Mouse (Mus musculus): Measurements from ENCODE around the gene Tcf21. TPM values are rescaled to one million over a fixed set of nuclear protein-coding genes. Genes with fewer than 3 reads are reported as not detected.

The Tcf21 gene
- polyA plus RNA-seq, 1 experiment from 2014 or later: not detected

DNA sequence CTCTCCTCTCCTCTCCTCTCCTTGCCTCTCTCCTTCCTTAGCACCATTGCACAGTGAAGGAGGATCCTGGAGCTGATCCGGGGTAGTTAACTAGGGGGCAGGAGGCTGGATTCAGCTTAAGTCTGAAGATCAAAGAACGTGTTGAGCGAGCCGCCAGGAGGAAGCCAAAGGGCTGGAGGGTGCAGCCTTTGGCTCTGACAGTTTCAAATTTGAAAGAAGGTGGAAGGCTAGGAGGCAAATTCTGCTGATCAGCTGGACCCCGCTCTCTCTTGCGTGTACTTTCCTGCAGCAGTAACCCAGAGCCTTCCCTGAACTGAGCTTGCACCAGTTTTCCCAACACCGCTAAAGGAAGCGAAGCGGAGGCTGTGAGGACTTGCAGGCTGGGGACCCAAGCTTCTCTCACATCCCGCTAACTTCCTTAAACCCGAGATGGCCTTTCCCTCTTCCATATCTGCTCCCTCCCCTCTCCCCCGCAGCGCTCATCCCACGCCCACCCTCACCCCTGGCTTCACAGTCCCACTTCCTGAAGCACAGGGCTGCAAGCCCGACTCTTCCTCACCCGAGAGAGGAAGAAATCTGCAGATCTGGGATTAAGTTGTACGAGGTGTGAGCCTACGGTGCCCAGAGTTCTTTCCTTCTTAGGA lies 6.5 kb downstream of the Tcf21 start:
- peak; percentile 46 for DNase-seq (ENCODE audit: extremely low spot score, low spot score)
- peaks cover 92% of the 10 kb centered on the region for H3K27me3 ChIP-seq (ENCODE audit: poor library complexity, severe bottlenecking)
- H3K4me3 ChIP-seq: peak overlapping the region; percentile 33
- peaks cover 24% of the 10 kb centered on the region for H3K4me1 ChIP-seq
- under 1% methylated on average over 18 of the region's 18 CpGs for WGBS
- H3K9me3 ChIP-seq: no peaks in the 10 kb centered on the region
- H3K27ac ChIP-seq: no peak overlapping the region
- H3K36me3 ChIP-seq (replicated peaks): no peaks in the 10 kb centered on the region

DNA sequence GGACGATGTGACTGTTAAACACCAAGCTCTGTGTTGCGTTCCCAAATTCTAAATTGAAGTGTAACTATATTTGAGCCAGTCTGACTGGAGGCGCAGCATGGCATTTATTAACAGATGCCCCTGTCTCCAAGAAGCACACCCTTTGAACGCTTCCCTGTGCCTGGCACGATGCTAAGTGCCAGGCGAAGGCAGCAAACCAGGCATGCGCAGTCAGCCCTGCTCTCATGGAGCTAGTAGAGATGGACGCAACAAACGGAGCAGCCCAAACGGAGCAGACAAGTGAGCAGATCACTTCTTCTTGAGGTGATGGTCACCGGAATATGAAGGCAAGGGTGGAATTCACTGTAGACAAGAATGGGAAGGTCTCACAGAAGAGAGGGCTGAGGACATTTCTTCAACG lies 8.1 kb downstream of the Tcf21 start:
- Histone ChIP-seq H3K27me3 (ENCODE audit: poor library complexity, severe bottlenecking) (peaks cover 79% of the 10 kb centered on the region), H3K36me3 (replicated peaks) (no peaks in the 10 kb centered on the region), H3K9me3 (no peaks in the 10 kb centered on the region), H3K27ac (no peak overlapping the region), H3K4me3 (no peak overlapping the region), H3K4me1 (peaks cover 24% of the 10 kb centered on the region)
- no peak for DNase-seq (ENCODE audit: extremely low spot score, low spot score)
- WGBS: 15% methylated on average over 12 of the region's 12 CpGs

DNA sequence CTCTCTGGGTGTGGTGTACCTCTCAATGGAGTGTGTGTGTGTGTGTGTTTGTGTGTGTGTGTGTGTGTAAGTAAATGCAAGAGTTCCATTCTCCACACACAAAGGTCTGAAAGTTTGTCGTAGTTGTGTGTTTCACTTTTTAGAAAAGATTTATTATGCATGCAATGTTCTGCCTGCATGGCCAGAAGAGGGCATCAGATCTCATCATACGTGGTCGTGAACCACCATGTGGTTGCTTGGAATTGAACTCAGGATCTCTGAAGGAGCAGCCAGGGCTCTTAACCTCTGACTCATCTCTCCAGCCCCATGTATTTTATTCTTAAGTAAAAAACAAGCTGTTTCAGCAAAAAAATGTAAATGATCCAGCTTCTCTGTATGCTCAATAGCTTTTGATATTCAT lies 37.3 kb downstream of the Tcf21 start:
- H3K4me1 ChIP-seq: no peaks in the 10 kb centered on the region
- no peak overlapping the region for H3K27ac ChIP-seq
- no peaks in the 10 kb centered on the region for H3K9me3 ChIP-seq
- no peak for DNase-seq (ENCODE audit: extremely low spot score, low spot score)
- H3K27me3 ChIP-seq (ENCODE audit: poor library complexity, severe bottlenecking): no peaks in the 10 kb centered on the region
- WGBS: 60% methylated on average over 3 of the region's 3 CpGs
- H3K4me3 ChIP-seq: no peak overlapping the region
- H3K36me3 ChIP-seq (replicated peaks): no peaks in the 10 kb centered on the region

DNA sequence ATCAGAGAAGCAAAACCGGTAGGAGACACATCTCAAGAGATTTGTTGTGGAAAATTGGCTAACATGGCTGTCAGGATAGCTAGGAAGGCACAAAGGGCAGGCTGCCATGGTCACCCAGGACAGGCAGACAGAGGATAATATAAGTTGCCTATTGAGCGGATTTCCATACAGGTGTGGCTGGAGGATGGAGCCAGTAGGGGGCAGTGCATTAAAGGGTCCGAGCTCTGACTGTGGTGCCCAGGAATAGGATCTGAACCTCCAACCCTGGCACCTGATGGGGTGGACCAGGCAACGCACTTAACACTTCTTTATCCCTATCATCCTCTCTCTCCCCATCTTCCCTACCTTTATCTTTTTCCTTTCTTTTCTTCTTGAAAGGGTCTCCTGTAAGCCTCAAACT lies 38.5 kb downstream of the Tcf21 start:
- no peaks in the 10 kb centered on the region for H3K27me3 ChIP-seq (ENCODE audit: poor library complexity, severe bottlenecking)
- WGBS: 36% methylated on average over 4 of the region's 4 CpGs
- H3K9me3 ChIP-seq: no peaks in the 10 kb centered on the region
- H3K4me1 ChIP-seq: no peaks in the 10 kb centered on the region
- no peak for DNase-seq (ENCODE audit: extremely low spot score, low spot score)
- no peak overlapping the region for H3K4me3 ChIP-seq
- H3K27ac ChIP-seq: no peak overlapping the region
- H3K36me3 ChIP-seq (replicated peaks): no peaks in the 10 kb centered on the region

DNA sequence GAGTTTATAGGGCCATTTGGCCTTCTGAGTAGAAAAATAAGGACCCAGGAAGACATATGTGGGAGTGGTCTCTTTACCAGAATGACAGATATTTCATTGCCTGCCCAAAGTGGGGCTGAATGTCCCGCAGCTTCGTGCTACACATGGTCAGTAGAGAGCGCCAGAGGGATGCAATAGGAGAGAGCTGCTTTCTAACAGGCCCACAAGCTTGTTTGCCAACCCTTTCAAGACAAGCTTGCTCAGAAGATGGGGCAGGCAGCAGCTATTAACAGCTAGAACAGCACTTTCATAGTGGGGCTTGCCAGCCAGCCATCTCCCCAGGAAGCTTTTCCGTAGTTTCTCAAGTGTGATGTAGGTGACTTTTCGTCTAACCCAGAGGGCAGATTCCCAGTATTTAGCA lies 42.0 kb downstream of the Tcf21 start:
- 19% methylated on average over 5 of the region's 5 CpGs for WGBS
- no peak overlapping the region for H3K27ac ChIP-seq

DNA sequence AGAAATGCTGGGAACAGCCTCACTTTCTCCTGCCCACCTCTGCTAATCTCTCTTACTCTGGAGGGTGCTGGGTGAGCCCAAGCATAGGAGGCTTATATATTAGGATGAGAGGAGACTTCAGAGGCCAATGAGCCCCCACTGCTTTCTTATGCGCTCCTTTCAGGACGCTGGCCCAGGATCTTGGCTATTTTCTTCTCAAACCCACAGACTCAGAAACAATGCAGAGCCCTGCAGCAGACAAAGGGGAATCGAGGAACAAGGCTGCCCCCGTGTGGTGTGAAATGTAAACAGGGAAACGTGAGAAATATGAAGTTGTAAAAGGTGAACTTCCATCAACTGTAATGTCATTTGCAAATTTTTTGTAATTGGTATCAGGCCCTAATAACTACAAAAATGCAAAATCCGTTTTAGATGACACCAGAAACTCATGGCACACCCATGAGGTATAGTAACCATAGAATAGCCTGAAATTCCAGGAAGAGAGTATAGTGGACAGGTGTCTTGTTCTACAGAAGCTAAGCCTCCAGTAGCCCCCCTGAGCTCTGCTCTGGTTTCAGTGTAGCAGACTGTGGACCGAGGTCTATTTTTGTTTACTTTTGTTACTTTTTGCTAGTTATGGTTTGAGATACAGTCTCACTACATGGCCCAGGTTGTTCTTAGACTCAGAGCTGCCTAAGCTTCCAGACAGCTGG lies 43.8 kb downstream of the Tcf21 start:
- H3K27ac ChIP-seq: peak overlapping the region; percentile 63; the same call in 1 of the 2 replicates
- 17% methylated on average over 7 of the region's 7 CpGs for WGBS

More for the DNA sequence above, 42.0 kb downstream of the Tcf21 start:
- no peak for DNase-seq (ENCODE audit: extremely low spot score, low spot score)
- H3K27me3 ChIP-seq (ENCODE audit: poor library complexity, severe bottlenecking): no peaks in the 10 kb centered on the region
- H3K9me3 ChIP-seq: no peaks in the 10 kb centered on the region
- H3K4me3 ChIP-seq: no peak overlapping the region
- no peaks in the 10 kb centered on the region for H3K36me3 ChIP-seq (replicated peaks)
- 0 out of 2 replicates have a peak, but pooled peaks cover 3% of the 10 kb centered on the region for H3K4me1 ChIP-seq

DNA sequence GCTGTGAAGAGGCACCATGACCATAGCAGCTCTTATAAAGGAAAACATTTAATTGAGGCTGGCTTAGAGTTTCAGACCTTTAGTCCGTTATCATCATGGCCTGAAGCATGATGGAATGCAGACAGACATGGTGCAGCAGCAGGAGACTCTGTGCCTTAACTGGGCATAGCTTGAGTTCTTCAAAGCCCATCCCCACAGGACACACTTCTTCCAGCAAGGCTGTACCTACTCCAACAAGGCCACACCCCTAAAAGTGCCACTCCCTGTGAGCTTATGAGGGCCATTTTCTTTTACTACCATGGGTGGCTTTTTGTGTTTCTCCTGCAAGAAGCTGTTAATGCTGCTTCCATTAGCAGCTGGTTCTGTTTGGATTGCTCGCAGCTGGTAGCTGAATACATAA lies 44.5 kb downstream of the Tcf21 start:
- Histone ChIP-seq H3K9me3 (no peaks in the 10 kb centered on the region), H3K4me3 (no peak overlapping the region), H3K4me1 (0 out of 2 replicates have a peak, but pooled peaks cover 3% of the 10 kb centered on the region), H3K27ac (no peak overlapping the region), H3K27me3 (ENCODE audit: poor library complexity, severe bottlenecking) (no peaks in the 10 kb centered on the region), H3K36me3 (replicated peaks) (no peaks in the 10 kb centered on the region)
- DNase-seq (ENCODE audit: extremely low spot score, low spot score): no peak
- WGBS: 86% methylated on average over 2 of the region's 2 CpGs

More for the DNA sequence above, 43.8 kb downstream of the Tcf21 start:
- Histone ChIP-seq H3K27me3 (ENCODE audit: poor library complexity, severe bottlenecking) (no peaks in the 10 kb centered on the region), H3K4me1 (0 out of 2 replicates have a peak, but pooled peaks cover 3% of the 10 kb centered on the region), H3K36me3 (replicated peaks) (no peaks in the 10 kb centered on the region), H3K4me3 (no peak overlapping the region), H3K9me3 (no peaks in the 10 kb centered on the region)
- DNase-seq (ENCODE audit: extremely low spot score, low spot score): peak; percentile 51

DNA sequence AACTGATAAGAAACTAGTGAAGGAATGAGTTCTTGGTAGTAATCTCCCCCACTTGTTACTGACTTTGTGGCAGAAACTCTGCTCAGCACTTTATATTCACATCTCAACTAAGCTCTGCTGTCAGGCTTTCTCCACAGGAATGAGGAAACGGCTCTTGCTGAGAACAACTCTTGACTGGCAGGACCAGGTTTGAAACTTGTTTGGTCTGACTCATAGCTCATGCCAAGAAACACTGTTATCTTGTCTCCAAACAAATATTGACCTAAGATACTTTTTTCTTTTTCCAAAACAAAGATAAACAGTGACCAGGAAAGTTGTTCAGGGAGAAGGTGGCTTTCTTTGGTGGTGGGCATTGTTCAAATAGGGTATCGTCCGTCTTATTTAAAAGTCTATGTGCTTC lies 45.3 kb downstream of the Tcf21 start:
- WGBS: 94% methylated on average over 3 of the region's 3 CpGs
- no peak for DNase-seq (ENCODE audit: extremely low spot score, low spot score)
- Histone ChIP-seq H3K4me1 (0 out of 2 replicates have a peak, but pooled peaks cover 3% of the 10 kb centered on the region), H3K27me3 (ENCODE audit: poor library complexity, severe bottlenecking) (no peaks in the 10 kb centered on the region), H3K36me3 (replicated peaks) (no peaks in the 10 kb centered on the region), H3K27ac (no peak overlapping the region), H3K4me3 (no peak overlapping the region), H3K9me3 (no peaks in the 10 kb centered on the region)

Other genes starting within 250 kb of the Tcf21 start
- 1.4 and 1.5 TPM in 2 replicates for gene Slc2a12, start 175.2 kb downstream of the Tcf21 start, polyA plus RNA-seq (2016; fragmentation: Nextera tagmentation; extraction: Ambion mirVana)
- gene Tbpl1, start 88.2 kb downstream of the Tcf21 start, polyA plus RNA-seq (2016; fragmentation: Nextera tagmentation; extraction: Ambion mirVana): 82.2 and 85.7 TPM in 2 replicates

All from forebrain, embryonic 10.5 days (tissue).